Mouse (Mus musculus): ENCODE measurements around the gene Rac2. TPM values are rescaled to one million over a fixed set of nuclear protein-coding genes. Genes with fewer than 3 reads are reported as not detected.
A peak's percentile ranks its signal among the peaks of the same experiment; 100 is the strongest.

Gene Rac2
- polyA plus RNA-seq (2016; fragmentation: Nextera tagmentation; extraction: Ambion mirVana): 5.9 and 13.0 TPM in 2 replicates

GRCm38 (mm10) chr15:78572658-78573397 lies at the start of gene Rac2:
Gene Rac2, minus strand, starts transcription at chr15:78572783.
- H3K36me3 ChIP-seq: no peaks in the 10 kb centered on the region
- no peaks in the 10 kb centered on the region for H3K9me3 ChIP-seq
- peak within 1 kb of the TSS; percentile 22; the same call in 1 of the 2 replicates for H3K4me3 ChIP-seq
- no peaks in the 10 kb centered on the region for H3K27me3 ChIP-seq (ENCODE audit: insufficient read depth, poor library complexity, severe bottlenecking)
- peaks cover 29% of the 10 kb centered on the region for H3K4me1 ChIP-seq
- no peak for DNase-seq (ENCODE audit: low spot score)
- peak within 1 kb of the TSS; percentile 85 for H3K27ac ChIP-seq
- WGBS: 73% methylated on average over 8 of the region's 8 CpGs

GRCm38 (mm10) chr15:78616973-78617372 lies 44.4 kb upstream of the Rac2 start:
- H3K36me3 ChIP-seq: no peaks in the 10 kb centered on the region
- no peak overlapping the region for H3K27ac ChIP-seq
- 69% methylated on average over 2 of the region's 2 CpGs for WGBS
- 0 out of 2 replicates have a peak, but pooled peaks cover 2% of the 10 kb centered on the region for H3K4me1 ChIP-seq
- DNase-seq (ENCODE audit: low spot score): no peak
- H3K9me3 ChIP-seq: no peaks in the 10 kb centered on the region
- H3K4me3 ChIP-seq: no peak overlapping the region
- H3K27me3 ChIP-seq (ENCODE audit: insufficient read depth, poor library complexity, severe bottlenecking): peaks cover 41% of the 10 kb centered on the region

GRCm38 (mm10) chr15:78614536-78614935 lies 42.0 kb upstream of the Rac2 start:
- Histone ChIP-seq H3K4me1 (peaks cover 9% of the 10 kb centered on the region; the same call in 1 of the 2 replicates), H3K36me3 (no peaks in the 10 kb centered on the region), H3K9me3 (no peaks in the 10 kb centered on the region), H3K27ac (no peak overlapping the region), H3K27me3 (ENCODE audit: insufficient read depth, poor library complexity, severe bottlenecking) (peaks cover 24% of the 10 kb centered on the region), H3K4me3 (no peak overlapping the region)
- DNase-seq (ENCODE audit: low spot score): no peak
- 82% methylated on average over 7 of the region's 7 CpGs for WGBS

GRCm38 (mm10) chr15:78610705-78611462 lies 38.3 kb upstream of the Rac2 start:
- H3K27ac ChIP-seq: peak overlapping the region; percentile 29; the same call in 1 of the 2 replicates
- peaks cover 24% of the 10 kb centered on the region; the same call in 1 of the 2 replicates for H3K27me3 ChIP-seq (ENCODE audit: insufficient read depth, poor library complexity, severe bottlenecking)
- 45% methylated on average over 12 of the region's 12 CpGs for WGBS
- H3K4me3 ChIP-seq: no peak overlapping the region
- no peak for DNase-seq (ENCODE audit: low spot score)
- peaks cover 24% of the 10 kb centered on the region for H3K4me1 ChIP-seq
- H3K36me3 ChIP-seq: no peaks in the 10 kb centered on the region
- H3K9me3 ChIP-seq: no peaks in the 10 kb centered on the region

- peaks cover 24% of the 10 kb centered on the region; the same call in 1 of the 2 replicates for H3K27me3 ChIP-seq (ENCODE audit: insufficient read depth, poor library complexity, severe bottlenecking)
- H3K27ac ChIP-seq: no peak overlapping the region
- no peak overlapping the region for H3K4me3 ChIP-seq
- H3K4me1 ChIP-seq: peaks cover 27% of the 10 kb centered on the region
- DNase-seq (ENCODE audit: low spot score): no peak
- WGBS: 58% methylated on average over 4 of the region's 4 CpGs
- H3K36me3 ChIP-seq: no peaks in the 10 kb centered on the region
- H3K9me3 ChIP-seq: no peaks in the 10 kb centered on the region
Measured at GRCm38 (mm10) chr15:78607463-78607862, 34.9 kb upstream of the Rac2 start.

- Histone ChIP-seq H3K36me3 (no peaks in the 10 kb centered on the region), H3K9me3 (no peaks in the 10 kb centered on the region; the same call in 1 of the 2 replicates), H3K27ac (peak overlapping the region; percentile 42; the same call in 1 of the 2 replicates), H3K27me3 (ENCODE audit: insufficient read depth, poor library complexity, severe bottlenecking) (peaks cover 24% of the 10 kb centered on the region; the same call in 1 of the 2 replicates), H3K4me1 (peaks cover 23% of the 10 kb centered on the region), H3K4me3 (no peak overlapping the region)
- DNase-seq (ENCODE audit: low spot score): no peak
- 77% methylated on average over 6 of the region's 6 CpGs for WGBS
Measured at GRCm38 (mm10) chr15:78606059-78606458, 33.5 kb upstream of the Rac2 start.

- DNase-seq (ENCODE audit: low spot score): no peak
- 57% methylated on average over 3 of the region's 3 CpGs for WGBS
Measured at GRCm38 (mm10) chr15:78605371-78605791, 32.8 kb upstream of the Rac2 start.

GRCm38 (mm10) chr15:78604255-78604654 lies 31.7 kb upstream of the Rac2 start:
- H3K4me3 ChIP-seq: no peak overlapping the region
- peaks cover 18% of the 10 kb centered on the region; the same call in 1 of the 2 replicates for H3K27me3 ChIP-seq (ENCODE audit: insufficient read depth, poor library complexity, severe bottlenecking)
- no peak for DNase-seq (ENCODE audit: low spot score)
- WGBS: 70% methylated on average over 6 of the region's 6 CpGs
- no peak overlapping the region for H3K27ac ChIP-seq
- H3K36me3 ChIP-seq: no peaks in the 10 kb centered on the region
- no peaks in the 10 kb centered on the region; the same call in 1 of the 2 replicates for H3K9me3 ChIP-seq
- peaks cover 18% of the 10 kb centered on the region for H3K4me1 ChIP-seq

More at GRCm38 (mm10) chr15:78605371-78605791, 32.8 kb upstream of the Rac2 start:
- peaks cover 21% of the 10 kb centered on the region; the same call in 1 of the 2 replicates for H3K27me3 ChIP-seq (ENCODE audit: insufficient read depth, poor library complexity, severe bottlenecking)
- H3K4me3 ChIP-seq: no peak overlapping the region
- no peaks in the 10 kb centered on the region; the same call in 1 of the 2 replicates for H3K9me3 ChIP-seq
- peaks cover 18% of the 10 kb centered on the region for H3K4me1 ChIP-seq
- no peak overlapping the region for H3K27ac ChIP-seq
- no peaks in the 10 kb centered on the region for H3K36me3 ChIP-seq

- H3K27me3 ChIP-seq (ENCODE audit: insufficient read depth, poor library complexity, severe bottlenecking): peaks cover 9% of the 10 kb centered on the region; the same call in 1 of the 2 replicates
- 76% methylated on average over 6 of the region's 6 CpGs for WGBS
Measured at GRCm38 (mm10) chr15:78601180-78601579, 28.6 kb upstream of the Rac2 start.

GRCm38 (mm10) chr15:78599529-78600193 lies 27.1 kb upstream of the Rac2 start:
- 73% methylated on average over 13 of the region's 13 CpGs for WGBS
- Histone ChIP-seq H3K27me3 (ENCODE audit: insufficient read depth, poor library complexity, severe bottlenecking) (peaks cover 7% of the 10 kb centered on the region; the same call in 1 of the 2 replicates), H3K4me3 (no peak overlapping the region), H3K9me3 (no peaks in the 10 kb centered on the region; the same call in 1 of the 2 replicates), H3K36me3 (no peaks in the 10 kb centered on the region), H3K4me1 (0 out of 2 replicates have a peak, but pooled peaks cover 9% of the 10 kb centered on the region), H3K27ac (no peak overlapping the region)
- DNase-seq (ENCODE audit: low spot score): no peak

More at GRCm38 (mm10) chr15:78601180-78601579, 28.6 kb upstream of the Rac2 start:
- Histone ChIP-seq H3K9me3 (no peaks in the 10 kb centered on the region; the same call in 1 of the 2 replicates), H3K27ac (no peak overlapping the region), H3K4me1 (0 out of 2 replicates have a peak, but pooled peaks cover 12% of the 10 kb centered on the region), H3K36me3 (no peaks in the 10 kb centered on the region), H3K4me3 (no peak overlapping the region)
- DNase-seq (ENCODE audit: low spot score): no peak

- Histone ChIP-seq H3K4me3 (no peak overlapping the region), H3K9me3 (no peaks in the 10 kb centered on the region; the same call in 1 of the 2 replicates), H3K27me3 (ENCODE audit: insufficient read depth, poor library complexity, severe bottlenecking) (peaks cover 7% of the 10 kb centered on the region; the same call in 1 of the 2 replicates), H3K36me3 (no peaks in the 10 kb centered on the region), H3K4me1 (0 out of 2 replicates have a peak, but pooled peaks cover 9% of the 10 kb centered on the region), H3K27ac (no peak overlapping the region)
- DNase-seq (ENCODE audit: low spot score): no peak
- 79% methylated on average over 6 of the region's 6 CpGs for WGBS
Measured at GRCm38 (mm10) chr15:78599124-78599523, 26.5 kb upstream of the Rac2 start.

- Histone ChIP-seq H3K4me3 (no peak overlapping the region), H3K36me3 (no peaks in the 10 kb centered on the region), H3K4me1 (0 out of 2 replicates have a peak, but pooled peaks cover 9% of the 10 kb centered on the region), H3K27ac (no peak overlapping the region), H3K27me3 (ENCODE audit: insufficient read depth, poor library complexity, severe bottlenecking) (peaks cover 10% of the 10 kb centered on the region; the same call in 1 of the 2 replicates), H3K9me3 (no peaks in the 10 kb centered on the region; the same call in 1 of the 2 replicates)
- WGBS: 42% methylated on average over 4 of the region's 4 CpGs
- DNase-seq (ENCODE audit: low spot score): no peak
Measured at GRCm38 (mm10) chr15:78597729-78598128, 25.1 kb upstream of the Rac2 start.
